Mouse (Mus musculus) spleen, adult 2 months (tissue): ENCODE measurements around the gene Nfib.

ENCODE experiments used
- CTCF ChIP-seq: fragments of 200-500 bp; IDR thresholded peaks from 2 replicates; pipeline ENCODE4 v1.5.1; 2011; ENCODE audit warnings: mild to moderate bottlenecking, inconsistent platforms; ENCODE audit not compliant: insufficient read depth, insufficient read length, insufficient replicate concordance; ENCODE audit errors: extremely low read depth
- POLR2A ChIP-seq: fragments of 200-500 bp; IDR thresholded peaks from 2 replicates; pipeline ENCODE4 v1.6.1; 2011; ENCODE audit warnings: low read depth, low read length, inconsistent platforms

- no peak for TF ChIP-seq CTCF
- no peak for TF ChIP-seq POLR2A
These were observed 334.1 kb downstream of the Nfib start for GRCm38 (mm10) chr4:82371471-82371870.
